Comparison of ENCODE assay signal across 10 mouse cellular contexts in the genomic region with DNA sequence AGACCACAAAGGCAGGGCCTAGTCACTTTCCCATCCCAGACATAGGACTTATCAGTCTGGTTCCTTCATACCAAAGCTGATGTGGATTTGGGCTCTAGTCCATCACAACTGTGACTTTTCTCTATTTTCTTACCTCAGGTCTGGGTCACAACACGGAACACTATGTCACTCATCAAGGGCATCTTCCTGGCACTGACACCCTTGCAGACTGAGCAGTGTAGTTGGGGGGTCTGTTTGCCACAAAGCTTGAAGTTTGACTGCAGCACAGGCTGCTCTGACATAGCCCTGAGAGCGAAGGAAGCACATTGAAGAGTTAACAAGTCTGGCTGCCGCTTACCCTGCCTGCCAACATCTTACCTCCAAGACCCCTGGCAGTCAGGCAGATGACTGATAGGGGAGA. TPM values are rescaled to one million over a fixed set of nuclear protein-coding genes. Genes with fewer than 3 reads are reported as not detected.
DNase-seq lines count a peak whose midpoint lies in the region; ATAC-seq and TF ChIP-seq lines count a peak whose summit lies in the region.
"Had no signal": no experiment of that assay in that cellular context is flagged by ENCODE, and none has a peak within 500 bp of the region (broad histone marks: within the 10 kb centered on the region; RNA-seq: fewer than 3 reads in every experiment).

No protein-coding gene starts in this region.

- TF ChIP-seq CTCF in lung, embryonic 14.5 days (IDR thresholded peaks at IDR 0.05; ENCODE audit: low read depth), result no peak
- no peak for TF ChIP-seq CTCF in midbrain, postnatal 0 days (IDR thresholded peaks at IDR 0.05)

- H3K9ac ChIP-seq in lung, embryonic 14.5 days, result peak overlapping the region; percentile 18; the same call in 1 of the 2 replicates
- peak overlapping the region; percentile 38 for H3K9ac ChIP-seq in forebrain, embryonic 12.5 days
- peak overlapping the region; percentile 14; the same call in 1 of the 2 replicates for H3K9ac ChIP-seq in intestine, embryonic 16.5 days (ENCODE audit: low read depth, low read length)
- 0 out of 2 replicates have a peak overlapping the region, but pooled peaks have one; percentile 19 for H3K9ac ChIP-seq in midbrain, postnatal 0 days (replicated peaks; ENCODE audit: low read length, poor library complexity, severe bottlenecking)

- no peak overlapping the region for H3K27ac ChIP-seq in lung, embryonic 14.5 days (ENCODE audit: low read depth)
- no peak overlapping the region for H3K27ac ChIP-seq in forebrain, embryonic 12.5 days
- H3K27ac ChIP-seq in intestine, embryonic 16.5 days (ENCODE audit: low read length), result no peak overlapping the region
- H3K27ac ChIP-seq in midbrain, postnatal 0 days (ENCODE audit: low read depth, low read length), result no peak overlapping the region

- no peaks in the 10 kb centered on the region for H3K27me3 ChIP-seq in lung, embryonic 14.5 days (ENCODE audit: insufficient read depth, low read length)
- no peaks in the 10 kb centered on the region for H3K27me3 ChIP-seq in forebrain, embryonic 12.5 days
- no peaks in the 10 kb centered on the region for H3K27me3 ChIP-seq in intestine, embryonic 16.5 days (replicated peaks; ENCODE audit: control insufficient read depth, insufficient read depth, low read length)
- H3K27me3 ChIP-seq in midbrain, postnatal 0 days (ENCODE audit: insufficient read depth, low read length), result no peaks in the 10 kb centered on the region

- 56% methylated on average over 3 of the region's 3 CpGs for WGBS in lung, embryonic 14.5 days
- WGBS in forebrain, embryonic 12.5 days, result 86% methylated on average over 3 of the region's 3 CpGs
- 74% methylated on average over 3 of the region's 3 CpGs for WGBS in intestine, embryonic 16.5 days
- WGBS in midbrain, postnatal 0 days, result 70% methylated on average over 3 of the region's 3 CpGs

- peak overlapping the region; percentile 98 for H3K4me2 ChIP-seq in lung, embryonic 14.5 days
- peak overlapping the region; percentile 98 for H3K4me2 ChIP-seq in forebrain, embryonic 12.5 days
- H3K4me2 ChIP-seq in intestine, embryonic 16.5 days (ENCODE audit: low read depth, low read length), result no peak overlapping the region
- H3K4me2 ChIP-seq in midbrain, postnatal 0 days (ENCODE audit: low read depth, low read length, poor library complexity, severe bottlenecking), result peak overlapping the region; percentile 28

- H3K9me3 ChIP-seq in lung, embryonic 14.5 days (ENCODE audit: low read depth, low read length), result no peaks in the 10 kb centered on the region
- H3K9me3 ChIP-seq in forebrain, embryonic 12.5 days, result no peaks in the 10 kb centered on the region
- no peaks in the 10 kb centered on the region for H3K9me3 ChIP-seq in intestine, embryonic 16.5 days (ENCODE audit: control insufficient read depth, low read length)
- no peaks in the 10 kb centered on the region for H3K9me3 ChIP-seq in midbrain, postnatal 0 days (ENCODE audit: low read length)

- no peak for DNase-seq in lung, embryonic 14.5 days
- no peak for DNase-seq in lung, postnatal 36 days
- DNase-seq in midbrain, postnatal 0 days (ENCODE audit: low spot score), result no peak
- no peak for DNase-seq in yolk sac, embryonic 10.5 days (ENCODE audit: low spot score)
- DNase-seq in gastrocnemius, postnatal 25 days, result no peak
- DNase-seq in layer of hippocampus, adult 8-10 months (ENCODE audit: low spot score in 2 of 2), result no peak
- DNase-seq: lung, adult 18-20 months; thymus, postnatal 4 days had no signal

- H3K4me3 ChIP-seq in lung, embryonic 14.5 days (ENCODE audit: low read depth, low read length), result 0 out of 2 replicates have a peak overlapping the region, but pooled peaks have one; percentile 91
- H3K4me3 ChIP-seq in forebrain, embryonic 12.5 days (replicated peaks), result peak overlapping the region; percentile 27
- no peak overlapping the region for H3K4me3 ChIP-seq in intestine, embryonic 16.5 days (ENCODE audit: low read length)
- H3K4me3 ChIP-seq in midbrain, postnatal 0 days (ENCODE audit: low read depth, low read length), result no peak overlapping the region

- peaks cover 8% of the 10 kb centered on the region; the same call in 1 of the 2 replicates for H3K4me1 ChIP-seq in lung, embryonic 14.5 days (ENCODE audit: insufficient read depth)
- peaks cover 55% of the 10 kb centered on the region for H3K4me1 ChIP-seq in forebrain, embryonic 12.5 days
- peaks cover 32% of the 10 kb centered on the region for H3K4me1 ChIP-seq in intestine, embryonic 16.5 days (ENCODE audit: control insufficient read depth, insufficient read depth, low read length)
- H3K4me1 ChIP-seq in midbrain, postnatal 0 days (ENCODE audit: insufficient read depth, low read length), result peaks cover 17% of the 10 kb centered on the region

- H3K36me3 ChIP-seq in lung, embryonic 14.5 days (ENCODE audit: insufficient read depth), result peaks cover 77% of the 10 kb centered on the region
- peaks cover 76% of the 10 kb centered on the region for H3K36me3 ChIP-seq in forebrain, embryonic 12.5 days (replicated peaks)
- no peaks in the 10 kb centered on the region; the same call in none of the 2 replicates for H3K36me3 ChIP-seq in intestine, embryonic 16.5 days (ENCODE audit: control insufficient read depth, insufficient read depth, low read length)
- H3K36me3 ChIP-seq in midbrain, postnatal 0 days (ENCODE audit: insufficient read depth, low read length), result peaks cover 39% of the 10 kb centered on the region

- no peak for ATAC-seq in lung, embryonic 14.5 days (ENCODE audit: insufficient read depth)
- ATAC-seq in forebrain, embryonic 12.5 days (ENCODE audit: low FRiP score), result no peak
- ATAC-seq in intestine, embryonic 16.5 days, result no peak
- no peak for ATAC-seq in midbrain, postnatal 0 days (ENCODE audit: low FRiP score)

RNA-seq across cellular contexts. Expression of a gene that starts 4.1 kb away (rescaled TPM):
- 22.2 and 25.3 TPM in 2 replicates for polyA plus RNA-seq in lung, embryonic 14.5 days (2014; fragmentation: Nextera tagmentation; extraction: Ambion mirVana)
- polyA plus RNA-seq in forebrain, embryonic 12.5 days (2016; fragmentation: Nextera tagmentation; extraction: Ambion mirVana), result 28.1 and 31.1 TPM in 2 replicates
- 3.5 and 3.7 TPM in 2 replicates for polyA plus RNA-seq in intestine, embryonic 16.5 days (2015; fragmentation: Nextera tagmentation; extraction: Ambion mirVana)
- 81.6 and 82.7 TPM in 2 replicates for total RNA-seq in midbrain, postnatal 0 days (2014; rRNA removed)
- polyA plus RNA-seq in midbrain, postnatal 0 days (2015; fragmentation: Nextera tagmentation; extraction: Ambion mirVana), result 10.6 and 12.6 TPM in 2 replicates
- 1 to 10 TPM; 6.2 to 6.3 TPM for total RNA-seq in gastrocnemius, postnatal 25 days (2021)
- total RNA-seq in layer of hippocampus, adult 8-10 months (2022), result 10 to 100 TPM; 47.6 to 54.0 (median 48.4) TPM

RNA-seq across cellular contexts. Expression of a gene that starts 8.7 kb away (rescaled TPM):
- 246 and 279 TPM in 2 replicates for polyA plus RNA-seq in lung, embryonic 14.5 days (2014; fragmentation: Nextera tagmentation; extraction: Ambion mirVana)
- polyA plus RNA-seq in forebrain, embryonic 12.5 days (2016; fragmentation: Nextera tagmentation; extraction: Ambion mirVana), result 216 and 222 TPM in 2 replicates
- 354 and 382 TPM in 2 replicates for polyA plus RNA-seq in intestine, embryonic 16.5 days (2015; fragmentation: Nextera tagmentation; extraction: Ambion mirVana)
- total RNA-seq in midbrain, postnatal 0 days (2014; rRNA removed), result 46.3 and 54.6 TPM in 2 replicates
- polyA plus RNA-seq in midbrain, postnatal 0 days (2015; fragmentation: Nextera tagmentation; extraction: Ambion mirVana), result 112 and 115 TPM in 2 replicates
- total RNA-seq in gastrocnemius, postnatal 25 days (2021), result 10 to 100 TPM; 54.3 to 55.0 TPM
- 100 to 1,000 TPM in 2 of 4 experiments, 10 to 100 TPM in 2; 86.3 to 179 (median 133) TPM for total RNA-seq in layer of hippocampus, adult 8-10 months (2022)

Comparison
In these comparisons a context has a peak if more than half of its experiments do, and no peak if none do; other contexts are left out.
1. H3K4me3 ChIP-seq: peak in lung, embryonic 14.5 days (single experiment) and forebrain, embryonic 12.5 days (single experiment); none in intestine, embryonic 16.5 days (single experiment) and midbrain, postnatal 0 days (single experiment).
2. Peak in every context shown above with its lines, with median percentiles within 50 percentile points of each other: H3K9ac ChIP-seq.